Mouse (Mus musculus) testis, postnatal 10 days (tissue): ENCODE results near the gene Men1.

Source experiments
- DNase-seq: peaks from one replicate; pipeline ENCODE4 v3.0.0; 2021; ENCODE audit warnings: low spot score

The Men1 gene

DNA sequence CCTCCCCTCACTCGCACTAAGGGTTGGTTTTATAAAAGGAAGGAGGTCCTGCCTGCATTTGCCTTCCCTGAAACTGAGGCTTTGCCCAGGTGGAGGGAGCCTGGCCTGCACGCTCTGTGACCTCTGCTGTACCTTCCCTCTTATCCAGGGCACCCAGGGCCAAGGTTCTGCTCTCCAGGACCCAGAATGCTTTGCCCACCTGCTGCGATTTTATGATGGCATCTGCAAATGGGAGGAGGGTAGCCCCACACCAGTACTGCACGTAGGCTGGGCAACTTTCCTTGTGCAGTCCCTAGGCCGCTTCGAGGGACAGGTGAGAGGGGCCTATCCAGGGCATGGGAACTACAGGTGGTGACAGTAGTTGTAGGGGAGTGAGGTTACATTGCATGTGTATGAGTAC is 4.4 kb downstream of the Men1 start:
- DNase-seq: no peak

DNA sequence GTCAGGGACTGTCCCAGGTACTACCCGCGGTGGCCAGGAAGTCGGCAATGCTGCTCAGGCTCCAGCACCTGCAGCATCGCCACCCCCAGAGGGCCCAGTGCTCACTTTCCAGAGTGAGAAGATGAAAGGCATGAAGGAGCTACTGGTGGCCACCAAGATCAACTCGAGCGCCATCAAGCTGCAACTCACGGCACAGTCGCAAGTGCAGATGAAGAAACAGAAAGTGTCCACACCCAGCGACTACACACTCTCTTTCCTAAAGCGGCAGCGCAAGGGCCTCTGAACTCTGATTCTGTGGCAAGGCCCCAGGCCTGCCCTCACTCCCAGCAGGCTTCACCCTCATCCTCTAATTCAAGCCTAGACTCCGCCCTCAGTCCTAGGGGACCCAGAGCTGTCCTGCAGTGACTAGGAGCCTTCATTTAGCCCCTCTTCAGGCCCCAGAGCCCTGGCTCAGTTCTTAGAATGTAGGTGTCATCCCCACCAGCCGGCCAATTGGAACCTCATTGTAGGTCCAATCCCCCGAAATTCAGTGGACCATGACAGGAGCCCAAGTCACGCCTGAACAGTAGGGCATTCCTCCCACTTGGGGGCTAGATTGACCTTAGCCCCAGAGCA is 5.2 kb downstream of the Men1 start:
- no peak for DNase-seq

DNA sequence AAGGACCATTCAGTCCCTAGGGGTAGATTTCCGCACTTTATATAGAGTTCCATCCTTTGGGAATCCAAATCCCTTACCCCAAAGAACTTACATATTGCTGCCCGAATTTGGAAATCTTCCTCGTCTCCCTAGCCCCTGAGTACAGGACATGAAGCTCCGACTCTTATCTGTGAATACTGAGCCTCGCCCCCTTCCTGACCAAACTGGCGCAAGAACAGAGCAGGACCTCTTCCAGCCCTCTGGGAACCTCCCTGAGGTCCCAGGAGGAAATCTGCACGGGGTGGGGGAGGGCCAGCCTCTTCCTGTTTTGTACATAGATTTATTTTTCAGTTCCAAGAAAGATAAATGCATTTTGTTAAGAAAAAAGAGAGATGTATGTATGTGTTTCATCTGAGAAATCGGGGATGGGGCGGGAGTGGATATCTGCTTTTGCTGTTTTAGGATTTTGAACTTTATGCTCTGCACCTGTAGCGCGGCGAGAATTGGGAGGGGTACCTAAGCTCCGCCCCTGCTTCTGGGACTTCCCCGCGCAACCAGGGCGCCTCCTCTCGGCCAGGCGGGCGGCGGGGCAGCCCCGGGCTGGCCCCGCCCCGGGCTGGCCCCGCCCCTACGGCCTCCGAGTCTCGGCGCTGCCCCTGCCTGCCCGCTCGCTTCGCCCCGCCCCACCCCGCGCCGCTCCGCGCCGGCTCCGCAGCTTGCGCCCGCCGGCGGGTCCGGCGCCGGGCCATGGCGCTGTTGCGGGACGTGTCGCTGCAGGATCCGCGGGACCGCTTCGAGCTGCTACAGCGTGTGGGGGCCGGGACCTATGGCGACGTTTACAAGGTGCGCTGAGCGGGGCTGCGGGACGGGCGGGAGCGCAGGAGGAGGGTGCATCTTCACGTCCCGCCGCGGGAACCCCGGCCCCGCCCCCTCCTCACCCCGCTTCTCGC is 6.0 kb downstream of the Men1 start, which contains the start of gene Map4k2:
Gene Map4k2 (plus strand): TSS at position 612 of the 929 bp plus-strand sequence.
- peak; percentile 93 for DNase-seq

DNA sequence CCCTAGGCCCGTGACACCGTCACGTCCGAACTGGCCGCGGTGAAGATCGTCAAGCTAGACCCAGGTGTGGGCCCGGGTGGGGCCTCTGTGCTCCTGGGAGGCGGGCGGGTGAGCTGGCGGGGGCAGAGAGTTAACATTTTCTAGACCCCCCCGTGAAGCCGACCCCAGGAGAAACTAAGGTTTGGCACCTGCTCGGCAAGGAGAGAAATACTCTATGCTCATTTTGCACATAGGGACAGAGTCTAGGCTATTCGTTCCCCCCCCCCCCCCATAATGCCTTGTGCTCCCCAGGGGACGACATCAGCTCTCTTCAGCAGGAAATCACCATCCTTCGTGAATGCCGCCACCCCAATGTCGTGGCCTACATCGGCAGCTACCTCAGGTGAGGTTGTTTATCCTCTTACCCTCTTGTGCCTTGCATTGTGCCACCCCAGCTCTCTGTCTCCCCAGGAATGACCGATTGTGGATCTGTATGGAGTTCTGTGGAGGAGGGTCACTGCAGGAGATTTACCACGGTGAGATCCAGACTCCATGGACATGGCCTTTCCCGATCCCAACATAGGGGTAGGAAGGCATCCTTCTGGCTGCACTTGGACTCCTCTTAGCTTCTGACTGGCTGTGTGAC is 6.8 kb downstream of the Men1 start:
- DNase-seq: no peak

DNA sequence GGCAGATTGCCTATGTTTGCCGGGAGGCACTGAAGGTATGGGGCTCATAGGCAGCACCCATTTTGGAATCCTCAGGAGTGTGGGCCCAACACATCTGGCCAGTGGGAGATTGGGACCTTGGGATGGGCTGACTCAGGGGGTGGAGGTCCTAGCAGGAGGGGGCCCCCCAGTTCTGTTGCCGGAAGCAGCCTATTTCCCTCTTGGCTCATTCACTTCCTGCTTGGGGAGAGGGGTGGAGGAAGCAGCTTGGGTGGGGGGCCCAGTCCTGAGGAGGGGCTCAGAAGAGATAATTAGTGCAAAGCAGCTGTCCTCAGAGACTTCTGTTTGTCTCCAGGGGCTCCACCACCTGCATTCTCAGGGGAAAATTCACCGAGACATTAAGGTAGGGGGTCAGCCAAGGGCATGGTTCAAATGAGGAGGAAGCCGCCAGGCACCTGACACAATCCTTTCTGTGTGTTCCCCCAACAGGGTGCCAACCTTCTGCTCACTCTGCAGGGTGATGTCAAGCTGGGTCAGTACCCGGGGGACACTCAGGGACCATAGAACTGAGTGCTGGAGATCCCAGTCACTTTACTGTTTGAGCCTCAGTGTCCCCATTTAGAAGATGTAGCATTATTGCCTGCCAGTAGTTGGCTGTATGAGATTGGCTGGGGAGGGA is 7.6 kb downstream of the Men1 start:
- no peak for DNase-seq

DNA sequence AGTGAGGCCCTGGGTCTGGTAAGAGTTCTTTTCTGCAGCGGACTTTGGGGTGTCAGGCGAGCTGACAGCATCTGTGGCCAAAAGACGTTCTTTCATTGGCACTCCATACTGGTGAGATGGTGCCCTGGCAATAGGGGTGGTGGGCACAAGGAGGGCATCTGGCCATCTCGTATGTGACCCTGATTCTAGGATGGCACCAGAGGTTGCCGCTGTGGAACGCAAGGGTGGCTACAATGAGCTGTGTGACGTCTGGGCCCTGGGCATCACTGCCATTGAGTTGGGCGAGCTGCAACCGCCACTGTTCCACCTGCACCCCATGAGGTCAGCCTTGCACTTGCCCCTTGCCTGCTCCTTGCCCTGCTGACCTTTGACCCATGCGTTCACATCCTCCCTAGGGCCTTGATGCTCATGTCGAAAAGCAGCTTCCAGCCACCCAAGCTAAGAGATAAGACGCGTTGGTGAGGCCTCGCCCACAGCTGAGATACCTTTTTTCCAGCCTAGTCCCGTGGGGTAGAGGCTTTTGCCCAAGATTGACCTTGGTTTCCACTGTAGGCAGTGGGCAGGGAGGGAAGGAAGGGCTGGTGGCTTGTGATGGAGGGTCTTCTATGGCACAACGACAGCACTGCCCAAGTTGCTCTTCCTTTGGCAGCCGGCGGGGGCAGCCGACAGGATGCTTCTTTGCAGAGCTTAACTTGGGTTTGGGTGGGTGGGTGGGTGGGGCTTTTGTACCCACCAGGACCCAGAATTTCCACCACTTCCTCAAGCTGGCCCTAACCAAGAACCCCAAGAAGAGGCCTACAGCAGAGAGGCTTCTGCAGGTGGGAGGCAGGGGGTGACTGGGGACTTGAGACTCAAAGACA is 8.5 kb downstream of the Men1 start:
- no peak for DNase-seq

DNA sequence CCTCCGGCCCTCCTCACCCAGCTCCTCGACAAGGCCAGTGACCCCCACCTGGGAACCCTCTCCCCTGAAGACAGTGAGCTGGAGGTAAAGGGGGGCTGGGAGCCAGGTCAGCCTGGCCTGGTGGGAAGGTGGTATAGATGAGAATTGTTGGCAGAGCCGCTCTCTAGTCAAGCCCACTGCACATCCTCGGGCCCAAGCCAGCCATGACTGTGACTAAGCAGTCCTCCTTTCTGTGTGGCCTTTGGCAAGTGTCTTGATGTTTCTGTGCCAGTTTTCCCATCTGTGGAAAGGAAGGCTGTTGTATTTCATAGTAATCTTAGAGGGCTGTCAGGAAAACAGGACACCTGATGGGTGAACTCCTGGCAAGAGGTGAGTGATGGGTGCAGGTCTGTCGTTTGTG is 9.2 kb downstream of the Men1 start:
- DNase-seq: no peak

DNA sequence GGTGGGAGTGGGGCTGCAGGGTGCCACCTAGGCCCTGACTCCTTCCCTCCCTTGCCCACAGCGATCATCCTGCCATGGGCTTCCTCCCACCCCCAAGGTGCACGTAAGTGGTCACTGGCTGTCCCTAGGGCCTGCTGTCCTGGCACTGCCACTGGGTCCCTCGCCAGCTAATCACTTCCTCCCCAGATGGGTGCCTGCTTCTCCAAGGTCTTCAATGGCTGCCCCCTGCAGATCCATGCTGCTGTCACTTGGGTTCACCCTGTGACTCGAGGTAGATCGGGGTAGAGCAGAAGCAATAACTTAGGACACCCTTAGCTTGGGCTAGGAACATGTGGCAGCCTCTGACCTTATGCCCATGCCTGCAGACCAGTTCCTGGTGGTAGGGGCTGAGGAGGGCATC is 11.2 kb downstream of the Men1 start:
- DNase-seq: no peak

DNA sequence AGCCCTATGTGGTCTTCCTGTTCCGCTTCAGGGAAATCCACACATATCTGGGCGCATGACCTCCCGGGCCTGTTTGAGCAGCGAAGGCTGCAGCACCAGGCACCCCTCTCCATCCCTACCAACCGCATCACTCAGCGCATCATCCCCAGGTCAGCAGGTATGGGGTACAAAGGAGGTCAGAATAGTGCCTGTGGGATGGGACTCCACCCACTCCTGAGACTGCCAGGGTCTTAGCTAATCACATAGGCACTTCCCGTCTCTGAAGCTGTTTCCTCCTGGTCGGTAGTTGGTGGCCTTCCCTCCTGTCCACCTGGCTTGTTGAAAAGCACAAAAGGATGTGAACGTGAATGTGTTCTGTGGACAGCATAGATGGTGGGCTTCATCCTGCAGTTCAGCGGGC is 11.9 kb downstream of the Men1 start:
- DNase-seq: no peak

DNA sequence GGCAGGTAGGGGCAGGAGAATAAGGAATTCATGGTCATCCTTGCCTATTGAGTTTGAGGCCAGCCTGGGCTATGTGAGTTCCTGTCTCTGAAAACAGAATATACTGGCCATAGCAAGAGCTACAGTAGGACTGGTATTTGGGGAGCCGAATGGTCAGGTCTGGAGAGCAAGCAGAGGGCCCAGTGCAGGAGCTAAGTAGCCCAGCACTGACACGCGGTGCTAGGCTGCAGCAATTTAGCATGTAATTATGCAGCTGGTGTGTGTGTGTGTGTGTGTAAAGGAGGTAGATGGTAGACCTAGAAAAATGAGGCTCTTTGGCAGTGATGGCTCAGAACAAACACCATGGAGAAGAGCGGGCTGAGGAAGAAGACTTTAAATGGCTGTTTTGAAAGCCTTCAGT is 12.8 kb downstream of the Men1 start:
- no peak for DNase-seq

DNA sequence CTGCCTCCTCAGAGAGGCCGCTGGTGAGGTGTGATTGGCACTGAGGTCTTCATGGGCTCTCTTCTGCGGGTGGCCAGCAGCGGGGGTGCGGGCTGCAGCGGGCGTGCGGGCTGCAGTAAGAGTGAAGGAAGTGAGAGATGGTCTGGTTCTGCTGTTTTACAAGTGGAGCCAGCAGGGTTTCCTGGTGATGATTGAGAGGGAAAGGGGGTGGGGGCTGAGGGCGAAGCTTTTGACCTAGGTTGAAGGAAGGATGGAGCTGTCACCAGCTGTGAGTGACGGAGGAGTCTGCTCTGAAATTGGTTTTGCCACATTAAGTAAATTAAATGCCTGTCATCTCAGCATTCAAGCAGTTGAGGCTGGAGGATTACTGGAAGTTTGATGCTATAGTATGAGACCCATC is 13.9 kb downstream of the Men1 start:
- DNase-seq: no peak

DNA sequence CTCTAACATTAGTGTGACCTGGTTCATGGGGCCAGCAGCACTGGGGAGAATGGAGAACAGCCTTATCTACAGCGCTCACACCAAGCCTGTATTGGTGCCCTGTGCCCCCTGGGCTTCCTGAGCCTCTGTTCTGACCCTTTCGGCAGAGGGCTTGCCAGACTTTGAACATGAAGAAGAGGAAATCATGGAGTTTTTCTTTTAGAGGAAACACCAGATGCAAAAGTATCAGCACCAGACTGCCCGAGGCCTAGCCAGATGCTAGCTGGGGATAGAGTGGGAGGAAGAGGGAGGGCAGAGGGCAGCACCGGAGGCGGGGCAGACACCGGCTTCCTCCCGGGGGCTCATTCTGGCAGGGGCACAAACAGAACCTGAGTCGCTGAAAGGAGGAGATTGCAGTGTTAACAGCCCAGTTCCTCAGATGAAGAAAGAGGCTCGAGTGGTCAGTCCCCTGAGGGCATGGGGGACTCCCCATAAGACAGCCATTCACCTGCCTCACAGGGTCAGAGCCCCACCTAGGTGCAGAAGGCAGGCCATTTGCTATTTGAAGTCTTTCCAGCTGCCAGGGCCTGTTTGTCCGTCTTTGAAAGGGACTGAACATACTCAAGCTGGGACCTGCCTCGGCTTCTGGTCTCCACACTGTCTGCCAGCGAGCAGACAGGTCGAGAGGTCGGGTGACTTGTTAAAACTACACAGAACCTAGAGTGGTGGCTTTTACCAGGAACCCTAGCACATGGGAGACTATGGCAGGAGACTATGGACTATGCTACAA is 14.6 kb downstream of the Men1 start:
- no peak for DNase-seq

DNA sequence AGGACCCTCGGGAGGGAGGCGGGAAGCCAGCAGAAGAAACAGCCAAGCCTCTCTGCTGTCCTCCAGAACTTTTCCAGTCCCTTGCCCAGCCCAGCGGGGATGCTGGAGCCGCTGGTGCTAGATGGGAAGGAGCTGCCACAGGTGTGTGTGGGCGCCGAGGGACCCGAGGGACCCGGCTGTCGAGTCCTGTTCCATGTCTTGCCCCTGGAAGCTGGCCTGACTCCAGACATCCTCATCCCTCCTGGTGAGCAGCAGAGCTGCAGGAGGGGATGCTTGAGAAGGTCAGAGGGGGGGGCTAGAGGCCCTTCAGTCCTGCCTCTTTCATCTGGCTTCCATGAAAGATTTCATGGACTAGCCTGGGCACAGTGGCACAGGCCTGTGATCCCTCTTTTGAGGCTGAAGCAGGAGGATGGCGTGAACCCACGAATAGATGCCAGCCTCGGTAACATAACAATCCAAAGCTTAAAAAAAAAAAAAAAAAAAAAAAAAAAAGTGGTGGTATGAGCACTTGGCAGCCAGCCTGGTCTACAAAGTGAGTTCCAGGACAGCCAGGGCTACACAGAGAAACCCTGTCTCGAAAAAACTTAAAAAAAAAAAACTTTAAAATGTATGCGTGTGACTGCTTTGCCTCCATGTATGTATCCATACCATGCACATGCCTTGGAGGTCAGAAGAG is 16.8 kb downstream of the Men1 start:
- no peak for DNase-seq

DNA sequence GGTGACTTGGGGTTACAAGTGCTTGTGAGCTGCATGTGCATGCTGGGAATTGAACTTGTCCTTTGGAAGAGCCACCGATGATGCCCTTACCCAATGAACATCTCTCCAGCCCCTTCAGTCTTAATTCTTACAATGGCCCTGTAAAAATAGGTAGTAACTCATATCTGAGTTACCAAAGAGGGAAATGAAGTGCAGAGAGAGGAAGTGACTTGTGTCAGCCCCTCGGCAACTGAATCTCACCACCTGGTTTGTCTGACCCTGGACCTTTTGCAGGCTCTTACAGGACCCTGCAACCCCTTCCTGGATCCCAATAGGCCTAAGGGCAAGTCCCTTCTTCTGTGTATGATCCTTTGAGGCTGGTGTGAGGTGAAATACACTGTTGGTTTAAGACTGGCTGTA is 17.3 kb downstream of the Men1 start:
- no peak for DNase-seq

DNA sequence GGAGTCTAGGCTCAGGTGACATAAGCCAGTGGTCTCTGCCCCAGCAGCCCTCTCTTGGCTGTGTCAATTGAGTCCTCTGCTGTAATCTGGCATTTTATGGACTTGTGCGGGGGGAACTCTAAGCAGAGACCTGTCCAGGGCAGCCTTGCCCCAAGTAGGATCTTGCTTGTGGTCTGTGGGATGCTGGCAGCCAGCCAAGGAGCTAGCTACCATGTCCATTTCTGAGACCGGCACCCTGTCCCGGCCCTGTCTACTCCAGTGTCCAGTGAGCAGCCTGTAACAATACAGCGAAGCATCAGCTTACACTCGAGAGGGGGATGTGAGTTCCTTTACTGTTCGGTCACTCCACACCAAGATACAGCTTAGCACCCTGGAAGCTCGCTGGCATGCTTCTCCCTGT is 19.3 kb downstream of the Men1 start:
- no peak for DNase-seq

DNA sequence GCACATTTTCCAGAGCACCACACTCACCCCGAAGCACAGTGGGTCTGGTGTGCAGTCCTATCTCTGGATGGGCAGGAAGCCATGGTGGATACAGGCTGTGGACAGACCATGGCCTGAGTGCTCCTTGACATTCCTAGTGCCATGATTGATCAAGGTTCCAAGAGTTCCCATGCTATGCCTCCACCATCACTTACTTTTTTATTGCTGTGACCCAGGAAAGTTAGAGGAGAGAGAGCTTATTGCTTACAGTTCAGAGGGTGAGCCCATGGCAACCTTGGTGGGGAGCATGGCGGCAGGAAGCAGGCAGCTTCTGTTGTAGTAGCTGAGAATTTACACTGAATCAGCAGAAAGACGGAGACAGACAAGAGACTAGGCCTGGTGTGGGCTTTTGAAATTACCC is 26.5 kb downstream of the Men1 start:
- no peak for DNase-seq

DNA sequence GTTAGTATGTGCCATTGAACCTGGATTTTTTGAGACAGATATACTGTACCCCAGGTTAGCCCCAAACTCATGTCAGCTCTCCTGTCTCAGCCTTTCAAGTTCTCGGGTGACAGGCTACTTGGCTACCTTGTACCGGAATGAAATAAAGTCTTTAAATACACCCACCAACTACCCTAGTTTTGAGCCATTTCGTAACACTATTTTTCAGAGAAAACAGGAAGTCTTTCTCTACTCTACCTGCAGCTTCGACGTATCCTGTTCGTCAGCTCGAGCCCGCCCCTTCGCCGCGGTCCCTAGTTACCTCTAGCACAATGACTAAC is 28.3 kb downstream of the Men1 start:
- DNase-seq: no peak

DNA sequence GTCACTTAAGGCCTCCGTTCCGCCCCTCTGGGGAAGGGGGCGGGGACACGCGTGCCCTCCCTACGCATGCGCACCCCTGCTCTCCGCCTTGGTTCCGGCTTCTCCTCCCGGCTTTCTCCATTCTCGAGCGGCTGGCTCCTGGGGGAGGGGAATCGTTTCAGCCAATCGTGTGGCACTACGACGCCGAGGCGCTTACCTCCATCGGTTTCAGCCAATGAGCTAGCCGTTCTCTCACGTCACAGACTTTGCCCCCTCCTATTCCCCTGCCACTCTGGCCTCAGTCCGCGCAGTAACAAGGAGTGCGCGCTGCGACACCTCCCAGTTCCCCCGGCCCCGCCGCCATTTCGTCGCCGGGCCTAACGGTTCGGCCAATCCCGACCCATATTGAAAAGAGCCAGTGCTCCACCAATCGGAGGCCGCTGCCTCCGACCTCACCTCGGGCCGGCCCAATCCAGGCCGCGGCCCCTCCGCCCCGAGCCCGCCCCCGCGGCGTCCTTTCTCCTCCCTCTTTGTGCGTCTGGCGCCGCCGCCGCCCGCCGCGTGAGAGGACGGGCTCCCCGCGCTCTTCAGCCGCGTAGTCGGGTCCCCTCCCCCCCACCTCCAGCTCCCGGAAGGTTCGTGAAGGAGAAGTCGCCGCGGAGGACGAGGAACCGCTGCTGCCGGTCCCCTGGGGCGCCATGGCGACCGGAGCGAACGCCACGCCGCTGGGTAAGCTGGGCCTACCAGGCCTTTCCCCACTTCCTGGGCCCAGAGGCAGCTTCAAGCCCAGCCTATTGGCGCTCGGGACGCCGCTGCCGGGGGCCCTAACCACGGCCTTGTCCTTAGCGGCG is 28.8 kb downstream of the Men1 start, which contains the start of gene Sf1:
Gene Sf1 (plus strand): TSS at position 280 of the 830 bp plus-strand sequence.
- peak; percentile 99 for DNase-seq

DNA sequence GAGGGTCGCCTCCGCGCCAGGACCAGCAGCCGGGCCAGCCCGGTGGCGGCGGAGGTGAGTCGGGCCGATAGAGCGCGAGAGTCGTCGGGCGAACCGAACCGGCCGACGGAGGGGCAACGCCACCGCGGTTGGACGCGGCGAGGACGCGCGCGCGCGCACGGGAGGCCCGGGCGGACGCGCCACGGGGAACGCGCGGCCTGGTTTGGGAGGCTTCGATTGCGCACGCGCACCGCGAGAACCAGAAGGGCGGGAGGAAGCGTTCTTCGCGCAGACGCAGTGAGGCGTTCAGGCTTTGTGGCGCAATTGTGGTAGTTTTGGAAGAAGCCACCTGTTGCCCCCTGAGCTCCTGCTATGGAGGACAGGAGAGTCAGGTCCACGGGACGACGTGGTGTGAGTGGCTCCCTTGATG is 29.5 kb downstream of the Men1 start:
- DNase-seq: peak; percentile 96
